Mouse (Mus musculus): ENCODE results near the gene Lamb3. TPM values are rescaled to one million over a fixed set of nuclear protein-coding genes. Genes with fewer than 3 reads are reported as not detected.

The Lamb3 gene
- polyA plus RNA-seq, 1 experiment from 2014 or later: 62.8 TPM

DNA sequence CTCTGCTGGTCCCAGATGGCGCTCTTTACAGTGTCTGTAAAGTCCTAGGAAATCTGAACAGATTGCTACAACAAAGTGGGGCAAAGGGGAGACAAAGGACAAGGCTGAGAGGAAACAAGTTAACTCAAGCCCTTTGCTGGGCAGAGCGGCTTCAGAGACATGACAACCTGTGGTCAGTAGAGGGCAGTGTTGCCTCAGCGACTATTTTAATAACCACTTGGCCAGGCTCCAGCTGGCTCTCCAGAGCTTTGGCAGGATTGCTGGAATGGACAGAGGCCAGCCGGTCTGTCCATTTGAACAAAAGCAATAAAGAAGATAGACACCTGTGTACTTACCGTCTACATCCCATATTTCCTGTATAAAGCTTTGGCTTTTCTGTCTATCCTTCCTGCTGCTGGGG is 178.6 kb downstream of the Lamb3 start:
- under 1% methylated on average over 5 of the region's 5 CpGs for WGBS
- peak; percentile 93 for TF ChIP-seq CTCF (IDR thresholded peaks at IDR 0.05)
- TF ChIP-seq EP300 (IDR thresholded peaks at IDR 0.05): no peak

DNA sequence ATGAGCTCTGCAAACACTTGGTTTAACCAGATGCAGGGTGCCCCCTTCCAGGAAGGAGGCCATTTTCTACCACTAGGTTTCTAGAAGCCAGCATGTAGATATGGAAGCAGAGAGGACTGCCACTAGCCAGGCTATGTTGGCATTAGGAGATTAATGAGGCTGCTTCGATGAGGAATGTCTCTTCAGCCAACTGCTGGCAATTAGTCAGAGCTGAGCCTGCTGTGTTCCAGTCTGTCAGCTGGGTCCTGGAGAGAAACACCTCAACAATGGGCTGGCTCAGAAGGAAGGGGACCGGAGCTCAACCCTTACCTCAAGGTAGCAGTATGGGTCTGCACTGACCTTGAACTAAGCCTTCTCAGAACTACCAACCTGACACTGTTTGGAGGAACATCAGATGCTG is 179.7 kb downstream of the Lamb3 start:
- no peak for TF ChIP-seq EP300 (IDR thresholded peaks at IDR 0.05)
- ATAC-seq: no peak
- H3K4me3 ChIP-seq (ENCODE audit: low read depth, low read length): no peak overlapping the region
- 43% methylated on average over 2 of the region's 2 CpGs for WGBS
- 0 out of 2 replicates have a peak, but pooled peaks cover 4% of the 10 kb centered on the region for H3K27me3 ChIP-seq (replicated peaks; ENCODE audit: insufficient read depth, low read length)
- no peak overlapping the region for H3K9ac ChIP-seq (replicated peaks; ENCODE audit: low read depth)
- no peak overlapping the region for H3K27ac ChIP-seq (ENCODE audit: low read length)
- no peak overlapping the region for H3K4me2 ChIP-seq (replicated peaks; ENCODE audit: low read depth, low read length)
- peaks cover 6% of the 10 kb centered on the region; the same call in 1 of the 2 replicates for H3K4me1 ChIP-seq (ENCODE audit: insufficient read depth, low read depth, low read length)
- no peaks in the 10 kb centered on the region for H3K36me3 ChIP-seq (ENCODE audit: insufficient read depth, low read length)
- no peak for DNase-seq (ENCODE audit: low spot score)
- H3K9me3 ChIP-seq (ENCODE audit: low read length): no peaks in the 10 kb centered on the region

More for the DNA sequence above, 178.6 kb downstream of the Lamb3 start:
- peak; percentile 23 for ATAC-seq
- no peak overlapping the region for H3K4me2 ChIP-seq (replicated peaks; ENCODE audit: low read depth, low read length)
- no peak overlapping the region for H3K4me3 ChIP-seq (ENCODE audit: low read depth, low read length)
- H3K36me3 ChIP-seq (ENCODE audit: insufficient read depth, low read length): no peaks in the 10 kb centered on the region
- H3K27ac ChIP-seq (ENCODE audit: low read length): no peak overlapping the region
- H3K27me3 ChIP-seq (replicated peaks; ENCODE audit: insufficient read depth, low read length): 0 out of 2 replicates have a peak, but pooled peaks cover 4% of the 10 kb centered on the region
- no peak overlapping the region for H3K9ac ChIP-seq (replicated peaks; ENCODE audit: low read depth)
- H3K9me3 ChIP-seq (ENCODE audit: low read length): no peaks in the 10 kb centered on the region
- H3K4me1 ChIP-seq (ENCODE audit: insufficient read depth, low read depth, low read length): peaks cover 9% of the 10 kb centered on the region; the same call in 1 of the 2 replicates
- DNase-seq (ENCODE audit: low spot score): peak; percentile 93

DNA sequence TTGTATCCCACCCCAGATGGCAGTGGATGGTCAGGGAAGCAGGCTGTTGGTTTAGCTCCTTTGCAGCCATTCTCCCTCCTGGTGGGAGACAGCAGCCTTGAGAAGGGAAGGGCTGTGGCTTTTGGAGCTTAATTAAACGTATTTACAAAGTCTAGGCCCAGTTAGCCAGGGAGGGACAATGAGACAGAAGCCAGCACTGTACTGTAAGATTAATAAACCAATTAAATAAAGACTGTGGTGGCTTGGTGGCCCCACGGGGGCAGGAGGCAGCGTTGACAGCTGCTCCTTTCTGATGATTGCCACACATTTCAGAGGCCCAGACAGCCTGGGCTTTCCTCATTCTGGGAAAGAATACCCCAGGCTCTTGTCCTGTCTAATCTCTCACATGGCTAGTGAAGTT is 182.0 kb downstream of the Lamb3 start:
- H3K4me2 ChIP-seq (replicated peaks; ENCODE audit: low read depth, low read length): no peak overlapping the region
- no peaks in the 10 kb centered on the region for H3K9me3 ChIP-seq (ENCODE audit: low read length)
- ATAC-seq (no peak), DNase-seq (ENCODE audit: low spot score) (no peak)
- 27% methylated on average over 3 of the region's 3 CpGs for WGBS
- H3K4me3 ChIP-seq (ENCODE audit: low read depth, low read length): no peak overlapping the region
- no peak overlapping the region for H3K9ac ChIP-seq (replicated peaks; ENCODE audit: low read depth)
- 0 out of 2 replicates have a peak, but pooled peaks cover 4% of the 10 kb centered on the region for H3K27me3 ChIP-seq (replicated peaks; ENCODE audit: insufficient read depth, low read length)
- TF ChIP-seq EP300 (IDR thresholded peaks at IDR 0.05): no peak
- no peak for TF ChIP-seq CTCF (IDR thresholded peaks at IDR 0.05)
- H3K27ac ChIP-seq (ENCODE audit: low read length): no peak overlapping the region
- no peaks in the 10 kb centered on the region for H3K36me3 ChIP-seq (ENCODE audit: insufficient read depth, low read length)
- H3K4me1 ChIP-seq (ENCODE audit: insufficient read depth, low read depth, low read length): peaks cover 2% of the 10 kb centered on the region; the same call in 1 of the 2 replicates

DNA sequence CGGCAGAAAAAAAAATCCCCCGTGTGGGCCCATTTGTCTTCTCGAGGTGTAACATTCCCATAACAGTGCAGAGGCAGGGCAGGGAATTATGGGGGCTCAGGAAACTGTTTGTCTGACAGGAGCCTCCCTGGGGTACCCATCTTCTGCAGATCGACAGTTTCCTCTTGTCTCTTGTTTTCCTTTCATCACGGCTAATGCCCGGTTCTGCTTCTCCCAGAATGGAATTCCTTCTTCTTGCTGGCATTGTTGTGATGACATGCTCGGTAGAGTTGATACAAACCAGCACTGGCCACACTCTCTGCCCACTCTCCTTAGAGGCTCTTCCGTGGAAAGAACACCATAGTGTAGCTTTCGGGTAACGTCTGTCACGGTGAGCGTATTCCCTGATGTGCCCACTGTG is 182.5 kb downstream of the Lamb3 start:
- H3K9me3 ChIP-seq (ENCODE audit: low read length): no peaks in the 10 kb centered on the region
- 61% methylated on average over 12 of the region's 12 CpGs for WGBS
- no peak overlapping the region for H3K4me3 ChIP-seq (ENCODE audit: low read depth, low read length)
- DNase-seq (ENCODE audit: low spot score): no peak
- H3K27me3 ChIP-seq (replicated peaks; ENCODE audit: insufficient read depth, low read length): 0 out of 2 replicates have a peak, but pooled peaks cover 4% of the 10 kb centered on the region
- H3K9ac ChIP-seq (replicated peaks; ENCODE audit: low read depth): no peak overlapping the region
- no peak overlapping the region for H3K4me2 ChIP-seq (replicated peaks; ENCODE audit: low read depth, low read length)
- H3K4me1 ChIP-seq (ENCODE audit: insufficient read depth, low read depth, low read length): peaks cover 2% of the 10 kb centered on the region; the same call in 1 of the 2 replicates
- H3K27ac ChIP-seq (ENCODE audit: low read length): no peak overlapping the region
- no peak for ATAC-seq
- H3K36me3 ChIP-seq (ENCODE audit: insufficient read depth, low read length): no peaks in the 10 kb centered on the region
- no peak for TF ChIP-seq CTCF (IDR thresholded peaks at IDR 0.05)
- no peak for TF ChIP-seq EP300 (IDR thresholded peaks at IDR 0.05)

DNA sequence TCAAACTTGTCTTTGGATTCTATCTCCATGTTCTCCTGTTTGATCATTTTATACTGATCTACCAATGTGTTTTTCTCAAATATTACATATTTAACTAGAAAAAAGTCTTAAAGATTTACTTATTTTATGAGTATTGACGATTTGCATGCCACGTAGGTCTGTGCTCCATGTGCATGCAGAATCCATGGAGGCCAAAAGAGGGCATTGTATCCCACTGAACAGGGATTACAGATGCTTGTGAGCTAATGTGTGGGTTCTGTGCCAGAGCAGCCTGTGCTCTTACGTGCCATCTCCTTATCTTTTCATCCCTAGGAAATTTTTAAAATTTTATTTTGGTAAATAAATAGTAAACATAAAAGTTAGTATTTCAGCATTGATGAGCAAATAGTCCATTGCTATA is 184.8 kb downstream of the Lamb3 start:
- 0 out of 2 replicates have a peak, but pooled peaks cover 4% of the 10 kb centered on the region for H3K27me3 ChIP-seq (replicated peaks; ENCODE audit: insufficient read depth, low read length)
- DNase-seq (ENCODE audit: low spot score) (no peak), ATAC-seq (no peak)
- no peaks in the 10 kb centered on the region for H3K36me3 ChIP-seq (ENCODE audit: insufficient read depth, low read length)
- H3K27ac ChIP-seq (ENCODE audit: low read length): no peak overlapping the region
- H3K4me2 ChIP-seq (replicated peaks; ENCODE audit: low read depth, low read length): no peak overlapping the region
- no peak for TF ChIP-seq EP300 (IDR thresholded peaks at IDR 0.05)
- TF ChIP-seq CTCF (IDR thresholded peaks at IDR 0.05): 0 out of 2 replicates have a peak, but pooled peaks have one; percentile 3
- WGBS: 84% methylated on average over 3 of the region's 3 CpGs
- no peak overlapping the region for H3K9ac ChIP-seq (replicated peaks; ENCODE audit: low read depth)
- H3K9me3 ChIP-seq (ENCODE audit: low read length): no peaks in the 10 kb centered on the region
- H3K4me1 ChIP-seq (ENCODE audit: insufficient read depth, low read depth, low read length): peaks cover under 1% of the 10 kb centered on the region; the same call in 1 of the 2 replicates
- H3K4me3 ChIP-seq (ENCODE audit: low read depth, low read length): no peak overlapping the region

Other genes starting within 250 kb of the Lamb3 start
- 0.18 and 0.30 TPM in 2 replicates for gene Syt14, start 171.9 kb upstream of the Lamb3 start, polyA plus RNA-seq (2015; fragmentation: Nextera tagmentation; extraction: Ambion mirVana)
- 2.5 and 2.9 TPM in 2 replicates for gene Diexf, start 77.4 kb upstream of the Lamb3 start, polyA plus RNA-seq (2015; fragmentation: Nextera tagmentation; extraction: Ambion mirVana)
- gene Irf6, start 54.6 kb upstream of the Lamb3 start, polyA plus RNA-seq (2015; fragmentation: Nextera tagmentation; extraction: Ambion mirVana): 14.3 and 17.0 TPM in 2 replicates
- gene A130010J15Rik, start 39.7 kb upstream of the Lamb3 start, polyA plus RNA-seq (2015; fragmentation: Nextera tagmentation; extraction: Ambion mirVana): 8.3 and 8.4 TPM in 2 replicates
- gene Traf3ip3, start 6.0 kb upstream of the Lamb3 start, polyA plus RNA-seq (2015; fragmentation: Nextera tagmentation; extraction: Ambion mirVana): 3.0 and 3.6 TPM in 2 replicates
- 184 and 200 TPM in 2 replicates for gene Hsd11b1, start 56.4 kb downstream of the Lamb3 start, polyA plus RNA-seq (2015; fragmentation: Nextera tagmentation; extraction: Ambion mirVana)
- 185 and 216 TPM in 2 replicates for gene G0s2, start 65.5 kb downstream of the Lamb3 start, polyA plus RNA-seq (2015; fragmentation: Nextera tagmentation; extraction: Ambion mirVana)
- 14.4 and 15.9 TPM in 2 replicates for gene Camk1g, start 162.6 kb downstream of the Lamb3 start, polyA plus RNA-seq (2015; fragmentation: Nextera tagmentation; extraction: Ambion mirVana)

All from lung, postnatal 0 days (tissue).